Mouse (Mus musculus) CH12.LX (cell line): Measurements from ENCODE around the gene Arhgef28.

Experiments used
- CHD1 ChIP-seq: IDR thresholded peaks from 2 replicates; pipeline ENCODE4 v1.6.1; 2012; ENCODE audit warnings: low read depth, low read length, improper control_type of control experiment, inconsistent platforms
- CTCF ChIP-seq, 2 experiments: IDR thresholded peaks in 1 of 2; conservative IDR thresholded peaks in 1 of 2; 2 replicates each; pipeline ENCODE4 v1.5.1; 2011 to 2012; ENCODE audit warnings: low read depth in 2 of 2, low read length in 2 of 2, improper control_type of control experiment in 1 of 2, inconsistent platforms in 1 of 2, mild to moderate bottlenecking in 1 of 2, moderate library complexity in 1 of 2
- E2F4 ChIP-seq: IDR thresholded peaks from 2 replicates; pipeline ENCODE4 v1.6.1; 2011; ENCODE audit warnings: low read depth, low read length, improper control_type of control experiment; ENCODE audit not compliant: insufficient replicate concordance
- EP300 ChIP-seq: IDR thresholded peaks from 2 replicates; pipeline ENCODE4 v1.6.1; 2011; ENCODE audit warnings: low read length, improper control_type of control experiment
- ETS1 ChIP-seq: conservative IDR thresholded peaks from 2 replicates; pipeline ENCODE4 v1.6.1; 2012; ENCODE audit warnings: low read depth, mild to moderate bottlenecking, inconsistent platforms, low read length, improper control_type of control experiment, moderate library complexity
- HCFC1 ChIP-seq: IDR thresholded peaks from 2 replicates; pipeline ENCODE4 v1.6.1; 2012; ENCODE audit warnings: low read depth, mild to moderate bottlenecking, inconsistent platforms, low read length, improper control_type of control experiment
- MAX ChIP-seq: IDR thresholded peaks from 2 replicates; pipeline ENCODE4 v1.6.1; 2011; ENCODE audit warnings: low read length, improper control_type of control experiment
- MAZ ChIP-seq: IDR thresholded peaks from 2 replicates; pipeline ENCODE4 v1.6.1; 2012; ENCODE audit warnings: low read depth, mild to moderate bottlenecking, inconsistent platforms, low read length, improper control_type of control experiment, moderate library complexity
- MXI1 ChIP-seq: IDR thresholded peaks from 2 replicates; pipeline ENCODE4 v1.6.1; 2011; ENCODE audit warnings: mild to moderate bottlenecking, low read depth, low read length, improper control_type of control experiment
- MYC ChIP-seq: IDR thresholded peaks from 2 replicates; pipeline ENCODE4 v1.6.1; 2011; ENCODE audit warnings: low read depth, mild to moderate bottlenecking, improper control_type of control experiment, low read length
- TBP ChIP-seq: conservative IDR thresholded peaks from 2 replicates; pipeline ENCODE4 v1.6.1; 2011; ENCODE audit warnings: low read depth, low read length, improper control_type of control experiment
- TCF12 ChIP-seq: IDR thresholded peaks from 2 replicates; pipeline ENCODE4 v1.6.1; 2014; ENCODE audit warnings: low read depth, mild to moderate bottlenecking, inconsistent platforms, low read length, improper control_type of control experiment
- ZC3H11A ChIP-seq: IDR thresholded peaks from 2 replicates; pipeline ENCODE4 v1.6.1; 2012; ENCODE audit warnings: low read depth, mild to moderate bottlenecking, inconsistent platforms, low read length, improper control_type of control experiment
- ZKSCAN1 ChIP-seq: IDR thresholded peaks from 2 replicates; pipeline ENCODE4 v1.6.1; 2012; ENCODE audit warnings: low read depth, inconsistent platforms, low read length, improper control_type of control experiment, borderline replicate concordance

- TF ChIP-seq MYC: no peak
- no peak for TF ChIP-seq MXI1
- TF ChIP-seq ZC3H11A: no peak
- no peak for TF ChIP-seq CTCF (conservative IDR thresholded peaks at IDR 0.05 in 1 of 2, IDR thresholded peaks at IDR 0.05 in 1 of 2; ENCODE audit: low read depth in 2 of 2, low read length in 2 of 2)
- TF ChIP-seq HCFC1: no peak
- TF ChIP-seq ETS1: no peak
- no peak for TF ChIP-seq TCF12
- no peak for TF ChIP-seq CHD1
- TF ChIP-seq ZKSCAN1: no peak
- no peak for TF ChIP-seq MAX
- no peak for TF ChIP-seq TBP
- no peak for TF ChIP-seq MAZ
- no peak for TF ChIP-seq EP300
- TF ChIP-seq E2F4: no peak
Observed at GRCm38 (mm10) chr13:98188500-98188899, 17.7 kb downstream of the Arhgef28 start.
